Mouse (Mus musculus): ENCODE measurements at regions not wholly inside any gene's neighbourhood (a gene's known extent, or its start where the extent isn't known, plus 50 kb on each side); places are given as distances from the start of the nearest gene placed in this dataset.
A peak's percentile ranks its signal among the peaks of the same experiment; 100 is the strongest.

DNA sequence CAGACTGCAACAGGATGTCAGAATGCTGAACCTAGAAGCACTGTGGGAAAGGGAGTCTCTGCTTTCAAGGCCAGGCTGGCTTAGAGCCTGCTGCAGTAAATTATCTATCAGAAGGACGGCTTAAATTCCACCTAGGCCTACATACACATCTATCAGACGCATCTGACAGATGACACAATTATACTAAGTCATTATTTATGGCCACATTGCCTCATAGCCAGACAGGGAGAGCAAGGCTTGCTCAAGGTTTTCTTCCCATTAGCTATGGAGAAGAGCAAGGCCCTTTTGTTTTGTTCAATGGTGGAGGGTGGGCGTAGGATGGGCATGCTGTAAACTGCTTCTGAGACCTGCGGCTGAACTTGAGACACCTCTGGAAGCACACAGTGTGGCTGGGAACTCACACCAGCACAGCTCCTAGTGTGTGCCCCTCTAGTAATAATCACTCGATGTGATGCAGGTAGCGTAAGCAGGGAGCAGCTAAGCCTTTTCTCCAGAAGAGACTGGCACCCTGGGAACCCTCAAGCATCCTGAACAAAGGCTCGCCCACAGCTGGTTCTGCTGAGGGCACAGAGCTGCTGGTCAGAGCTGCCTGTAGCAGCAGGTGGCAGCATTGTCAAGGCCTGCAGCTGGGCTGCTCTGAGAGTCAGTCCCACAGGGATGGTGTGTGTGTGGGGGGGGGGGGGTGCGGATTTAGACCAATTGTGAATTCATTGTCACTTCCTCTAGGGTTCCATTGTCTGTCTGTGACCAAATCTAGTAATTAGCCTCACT, 406.8 kb upstream of the Adamts16 start:
- Histone ChIP-seq H3K27ac (no peak overlapping the region), H3K4me3 (replicated peaks; ENCODE audit: low read depth, low read length) (no peak overlapping the region), H3K4me2 (ENCODE audit: low read length) (no peak overlapping the region), H3K36me3 (ENCODE audit: insufficient read depth, low read length) (no peaks in the 10 kb centered on the region), H3K4me1 (replicated peaks; ENCODE audit: insufficient read depth, low read length) (no peaks in the 10 kb centered on the region), H3K9ac (ENCODE audit: low read depth, low read length) (no peak overlapping the region), H3K9me3 (replicated peaks; ENCODE audit: low read length) (no peaks in the 10 kb centered on the region), H3K27me3 (ENCODE audit: insufficient read depth, low read length) (no peaks in the 10 kb centered on the region; the same call in 1 of the 2 replicates)
- DNase-seq (ENCODE audit: low spot score) (peak; percentile 38), ATAC-seq (replicated peaks; ENCODE audit: low FRiP score, low read depth) (no peak)
- TF ChIP-seq CTCF (IDR thresholded peaks at IDR 0.05; ENCODE audit: low read depth): peak; percentile 70
- WGBS: 33% methylated on average over 8 of the region's 8 CpGs

DNA sequence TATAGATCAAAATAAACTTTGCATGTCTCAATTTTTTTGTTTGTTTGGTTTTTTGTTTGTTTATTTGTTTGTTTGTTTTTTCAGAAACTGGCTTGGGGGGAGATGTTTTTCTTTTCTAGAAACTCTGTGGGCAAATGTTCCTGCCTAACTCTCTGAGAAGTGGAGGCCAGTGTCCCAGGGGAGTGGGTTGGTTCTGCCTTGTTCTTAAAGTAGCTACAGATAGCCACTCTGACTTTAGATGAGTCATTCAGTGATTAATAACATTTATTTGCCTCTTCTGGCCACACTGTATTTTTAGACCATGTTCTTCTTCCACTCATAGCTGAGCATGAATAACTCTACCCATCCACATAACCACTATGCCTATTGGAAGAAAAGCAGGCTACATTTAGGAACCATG, 405.6 kb upstream of the Adamts16 start:
- no peak for TF ChIP-seq CTCF (IDR thresholded peaks at IDR 0.05; ENCODE audit: low read depth)
- H3K27me3 ChIP-seq (ENCODE audit: insufficient read depth, low read length): no peaks in the 10 kb centered on the region; the same call in 1 of the 2 replicates
- H3K36me3 ChIP-seq (ENCODE audit: insufficient read depth, low read length): no peaks in the 10 kb centered on the region
- H3K4me1 ChIP-seq (replicated peaks; ENCODE audit: insufficient read depth, low read length): no peaks in the 10 kb centered on the region
- no peaks in the 10 kb centered on the region for H3K9me3 ChIP-seq (replicated peaks; ENCODE audit: low read length)
- no peak overlapping the region for H3K4me2 ChIP-seq (ENCODE audit: low read length)
- DNase-seq (ENCODE audit: low spot score) (no peak), ATAC-seq (replicated peaks; ENCODE audit: low FRiP score, low read depth) (no peak)
- H3K9ac ChIP-seq (ENCODE audit: low read depth, low read length): no peak overlapping the region
- no peak overlapping the region for H3K4me3 ChIP-seq (replicated peaks; ENCODE audit: low read depth, low read length)
- no peak overlapping the region for H3K27ac ChIP-seq

DNA sequence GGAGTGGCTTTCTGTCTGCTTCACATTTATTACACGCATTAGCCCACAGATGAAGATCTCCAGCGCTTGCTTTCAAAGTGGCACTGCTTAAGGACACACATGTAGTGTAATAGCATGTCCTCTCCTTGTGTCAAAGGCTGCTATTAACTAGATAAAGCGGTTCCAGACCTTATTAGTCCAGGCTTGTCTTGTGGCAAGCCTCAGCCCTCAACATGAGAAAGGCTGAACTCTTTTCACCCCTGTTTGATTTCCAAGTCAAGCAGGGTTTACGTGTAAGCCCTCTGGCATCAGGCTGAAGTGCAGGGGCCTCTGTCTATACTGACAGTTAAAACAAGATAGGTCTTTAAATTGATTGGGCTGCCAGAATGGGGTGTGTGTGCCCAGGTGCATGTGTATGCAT, 403.7 kb upstream of the Adamts16 start:
- no peak overlapping the region for H3K27ac ChIP-seq
- WGBS: 81% methylated on average over 4 of the region's 4 CpGs
- no peak for TF ChIP-seq CTCF (IDR thresholded peaks at IDR 0.05; ENCODE audit: low read depth)
- ATAC-seq (replicated peaks; ENCODE audit: low FRiP score, low read depth) (no peak), DNase-seq (ENCODE audit: low spot score) (no peak)
- no peaks in the 10 kb centered on the region; the same call in 1 of the 2 replicates for H3K27me3 ChIP-seq (ENCODE audit: insufficient read depth, low read length)
- H3K4me3 ChIP-seq (replicated peaks; ENCODE audit: low read depth, low read length): no peak overlapping the region
- H3K4me2 ChIP-seq (ENCODE audit: low read length): no peak overlapping the region
- no peaks in the 10 kb centered on the region for H3K4me1 ChIP-seq (replicated peaks; ENCODE audit: insufficient read depth, low read length)
- H3K9me3 ChIP-seq (replicated peaks; ENCODE audit: low read length): no peaks in the 10 kb centered on the region
- H3K36me3 ChIP-seq (ENCODE audit: insufficient read depth, low read length): no peaks in the 10 kb centered on the region
- H3K9ac ChIP-seq (ENCODE audit: low read depth, low read length): no peak overlapping the region

DNA sequence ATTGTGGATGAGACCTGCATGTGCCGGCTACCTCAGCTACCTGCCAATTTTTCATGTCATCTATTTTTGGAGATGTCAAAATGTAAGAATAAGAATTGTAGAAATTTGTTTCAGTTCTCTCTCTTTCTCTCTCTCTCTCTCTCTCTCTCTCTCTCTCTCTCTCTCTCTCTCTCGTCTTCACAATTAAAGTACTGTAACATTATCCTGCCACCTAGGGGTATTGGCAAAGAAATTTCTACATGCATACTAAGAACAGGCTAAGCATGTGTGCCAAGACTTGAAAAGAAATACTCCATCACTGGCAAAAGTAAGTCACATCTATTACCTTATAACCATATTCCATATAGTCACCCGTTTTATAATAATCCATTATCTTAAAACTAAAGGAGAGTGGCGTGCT, 398.2 kb upstream of the Adamts16 start:
- no peaks in the 10 kb centered on the region for H3K4me1 ChIP-seq (replicated peaks; ENCODE audit: insufficient read depth, low read length)
- peak; percentile 32 for TF ChIP-seq CTCF (IDR thresholded peaks at IDR 0.05; ENCODE audit: low read depth)
- H3K36me3 ChIP-seq (ENCODE audit: insufficient read depth, low read length): no peaks in the 10 kb centered on the region
- ATAC-seq (replicated peaks; ENCODE audit: low FRiP score, low read depth): no peak
- H3K4me2 ChIP-seq (ENCODE audit: low read length): no peak overlapping the region
- DNase-seq (ENCODE audit: low spot score): no peak
- H3K27me3 ChIP-seq (ENCODE audit: insufficient read depth, low read length): 0 out of 2 replicates have a peak, but pooled peaks cover 3% of the 10 kb centered on the region
- H3K9me3 ChIP-seq (replicated peaks; ENCODE audit: low read length): no peaks in the 10 kb centered on the region
- H3K27ac ChIP-seq: no peak overlapping the region
- H3K4me3 ChIP-seq (replicated peaks; ENCODE audit: low read depth, low read length): no peak overlapping the region
- WGBS: 75% methylated on average over 4 of the region's 4 CpGs
- H3K9ac ChIP-seq (ENCODE audit: low read depth, low read length): no peak overlapping the region

DNA sequence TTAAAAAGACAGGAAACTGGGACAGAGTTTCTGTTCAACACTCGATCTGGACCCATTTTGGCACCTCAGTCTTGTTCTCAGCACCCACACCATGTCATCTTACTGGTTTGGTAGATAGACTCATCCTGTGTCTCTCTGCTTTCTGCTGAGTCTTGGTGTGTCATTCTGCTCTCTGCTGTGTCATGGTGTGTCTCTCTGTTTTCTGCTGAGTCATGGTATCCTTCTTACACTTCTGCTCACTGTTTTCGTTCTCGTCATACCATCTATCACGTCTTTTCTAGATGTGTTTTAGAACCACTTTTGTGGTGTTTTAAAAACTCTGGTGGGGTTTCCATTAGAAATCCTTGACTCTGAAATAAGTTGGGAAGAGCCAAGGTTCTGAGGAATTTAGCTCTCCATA, 393.7 kb upstream of the Adamts16 start:
- Histone ChIP-seq H3K4me1 (replicated peaks; ENCODE audit: insufficient read depth, low read length) (no peaks in the 10 kb centered on the region), H3K4me2 (ENCODE audit: low read length) (no peak overlapping the region), H3K9ac (ENCODE audit: low read depth, low read length) (no peak overlapping the region), H3K9me3 (replicated peaks; ENCODE audit: low read length) (no peaks in the 10 kb centered on the region), H3K27me3 (ENCODE audit: insufficient read depth, low read length) (0 out of 2 replicates have a peak, but pooled peaks cover 3% of the 10 kb centered on the region), H3K36me3 (ENCODE audit: insufficient read depth, low read length) (no peaks in the 10 kb centered on the region), H3K4me3 (replicated peaks; ENCODE audit: low read depth, low read length) (no peak overlapping the region), H3K27ac (no peak overlapping the region)
- ATAC-seq (replicated peaks; ENCODE audit: low FRiP score, low read depth) (no peak), DNase-seq (ENCODE audit: low spot score) (no peak)
- 86% methylated on average over 4 of the region's 4 CpGs for WGBS
- TF ChIP-seq CTCF (IDR thresholded peaks at IDR 0.05; ENCODE audit: low read depth): no peak

DNA sequence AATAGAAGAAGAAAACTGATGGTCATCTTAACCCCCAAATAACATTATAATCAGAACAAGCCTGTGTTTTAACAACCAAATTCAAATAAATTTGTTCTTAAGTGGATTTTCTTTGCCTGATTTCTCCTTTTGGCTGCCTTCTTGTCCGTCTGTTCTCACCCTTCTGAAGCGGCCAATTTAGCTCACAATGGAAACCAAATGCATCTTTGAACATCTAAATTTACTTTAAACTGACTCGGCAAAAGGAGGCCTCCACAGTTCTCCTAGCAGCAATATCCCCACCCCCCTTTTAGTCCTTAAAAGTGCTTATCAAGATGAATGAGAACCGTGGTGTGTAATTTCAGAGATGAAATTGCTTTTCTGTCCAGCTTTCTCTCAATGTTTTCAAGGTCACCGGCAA, 389.6 kb upstream of the Adamts16 start:
- ATAC-seq (replicated peaks; ENCODE audit: low FRiP score, low read depth): no peak
- Histone ChIP-seq H3K4me1 (replicated peaks; ENCODE audit: insufficient read depth, low read length) (no peaks in the 10 kb centered on the region), H3K9me3 (replicated peaks; ENCODE audit: low read length) (no peaks in the 10 kb centered on the region), H3K4me3 (replicated peaks; ENCODE audit: low read depth, low read length) (no peak overlapping the region), H3K27me3 (ENCODE audit: insufficient read depth, low read length) (0 out of 2 replicates have a peak, but pooled peaks cover 3% of the 10 kb centered on the region), H3K27ac (no peak overlapping the region), H3K9ac (ENCODE audit: low read depth, low read length) (no peak overlapping the region), H3K4me2 (ENCODE audit: low read length) (no peak overlapping the region), H3K36me3 (ENCODE audit: insufficient read depth, low read length) (no peaks in the 10 kb centered on the region)
- TF ChIP-seq CTCF (IDR thresholded peaks at IDR 0.05; ENCODE audit: low read depth): no peak
- no peak for DNase-seq (ENCODE audit: low spot score)
- WGBS: 71% methylated on average over 5 of the region's 5 CpGs

DNA sequence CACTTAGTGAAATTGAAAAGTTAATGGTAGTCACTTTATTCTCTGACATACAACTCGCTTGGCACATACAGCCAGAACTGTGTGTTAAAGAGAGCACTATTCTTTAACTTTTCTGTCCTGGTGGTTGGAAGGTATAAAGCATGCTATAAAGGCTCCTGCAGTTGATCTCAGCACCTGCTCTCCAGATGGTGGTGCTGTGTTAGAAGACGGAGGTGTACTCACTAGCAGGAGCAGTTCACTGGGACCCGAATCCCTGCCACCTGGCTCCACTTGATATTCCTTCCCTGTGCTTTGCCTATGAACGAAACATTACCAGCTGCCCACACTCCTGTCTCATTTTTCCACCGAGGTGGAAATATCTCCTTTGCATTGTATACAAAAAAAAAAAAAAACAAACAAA, 373.2 kb upstream of the Adamts16 start:
- no peak for DNase-seq (ENCODE audit: low spot score)

More for the DNA sequence above, 373.2 kb upstream of the Adamts16 start:
- Histone ChIP-seq H3K4me1 (replicated peaks; ENCODE audit: insufficient read depth, low read length) (no peaks in the 10 kb centered on the region), H3K4me3 (replicated peaks; ENCODE audit: low read depth, low read length) (no peak overlapping the region), H3K27ac (no peak overlapping the region), H3K27me3 (ENCODE audit: insufficient read depth, low read length) (no peaks in the 10 kb centered on the region), H3K4me2 (ENCODE audit: low read length) (no peak overlapping the region), H3K9me3 (replicated peaks; ENCODE audit: low read length) (no peaks in the 10 kb centered on the region), H3K9ac (ENCODE audit: low read depth, low read length) (no peak overlapping the region), H3K36me3 (ENCODE audit: insufficient read depth, low read length) (no peaks in the 10 kb centered on the region)
- TF ChIP-seq CTCF (IDR thresholded peaks at IDR 0.05; ENCODE audit: low read depth): peak; percentile 27; the same call in 1 of the 2 replicates
- WGBS: 58% methylated on average over 5 of the region's 5 CpGs
- ATAC-seq (replicated peaks; ENCODE audit: low FRiP score, low read depth): no peak
